Mouse (Mus musculus) CH12.LX (cell line): ENCODE results near the gene Olfr1036. TPM values are rescaled to one million over a fixed set of nuclear protein-coding genes. Genes with fewer than 3 reads are reported as not detected.
"Not testable (repeated sequence)": the region's sequence is repeated elsewhere in the genome, so short reads cannot be mapped to it uniquely, and the experiment has no call there.

ENCODE experiments used
- DNase-seq: peaks from one replicate; pipeline ENCODE4 v3.0.0-alpha.2; 2013; ENCODE audit errors: extremely low read depth
- H3K27ac ChIP-seq: 2 replicates; pipeline ENCODE4 v1.5.1; 2012; ENCODE audit warnings: low read depth, mild to moderate bottlenecking, control low read depth, moderate library complexity; ENCODE audit not compliant: insufficient read depth
- H3K27me3 ChIP-seq: replicated peaks from 2 replicates; pipeline ENCODE3; 2012; ENCODE audit warnings: inconsistent platforms
- H3K36me3 ChIP-seq, 2 experiments: replicated peaks in 1 of 2; 2 replicates each; pipeline versions ENCODE3 to v1.6.1; 2012; ENCODE audit warnings: inconsistent platforms in 1 of 2, low read length in 1 of 2, mild to moderate bottlenecking in 1 of 2, mixed read lengths in 1 of 2, moderate library complexity in 1 of 2; ENCODE audit not compliant: control insufficient read depth in 1 of 2, insufficient read depth in 1 of 2
- H3K4me1 ChIP-seq, 2 experiments: 2 replicates each; pipeline ENCODE4 v1.6.1; 2012; ENCODE audit warnings: inconsistent platforms in 1 of 2, moderate library complexity in 1 of 2; ENCODE audit not compliant: insufficient read depth in 2 of 2, control insufficient read depth in 1 of 2
- H3K4me2 ChIP-seq: 2 replicates; pipeline ENCODE4 v1.6.1; 2012; ENCODE audit warnings: low read depth, mild to moderate bottlenecking, control low read depth; ENCODE audit not compliant: poor library complexity, insufficient read depth, severe bottlenecking
- H3K4me3 ChIP-seq, 3 experiments: fragments of 150-350 bp in 1 of 3; sonication (generic) in 1 of 3; replicated peaks in 1 of 3; 2 replicates each; pipeline versions ENCODE3 to v1.5.1; 2011 to 2012; ENCODE audit warnings: low read depth in 2 of 3, low read length in 2 of 3, mild to moderate bottlenecking in 2 of 3, moderate library complexity in 2 of 3, control low read depth in 1 of 3, improper control_type of control experiment in 1 of 3, inconsistent platforms in 1 of 3, mixed read lengths in 1 of 3; ENCODE audit not compliant: poor library complexity in 1 of 3
- H3K79me2 ChIP-seq: replicated peaks from 2 replicates; pipeline ENCODE4 v1.6.1; 2012; ENCODE audit warnings: mild to moderate bottlenecking, moderate library complexity; ENCODE audit not compliant: control insufficient read depth, poor library complexity, insufficient read depth, severe bottlenecking; ENCODE audit errors: extremely low read depth
- H3K9ac ChIP-seq: 2 replicates; pipeline ENCODE4 v1.6.1; 2012; ENCODE audit warnings: low read depth, mild to moderate bottlenecking, control low read depth, moderate library complexity; ENCODE audit not compliant: insufficient read depth
- H3K9me3 ChIP-seq: replicated peaks from 2 replicates; pipeline ENCODE3; 2012; ENCODE audit warnings: low read length, inconsistent platforms, mixed read lengths
- ETS1 ChIP-seq: conservative IDR thresholded peaks from 2 replicates; pipeline ENCODE4 v1.6.1; 2012; ENCODE audit warnings: low read depth, mild to moderate bottlenecking, inconsistent platforms, low read length, improper control_type of control experiment, moderate library complexity
- JUND ChIP-seq: conservative IDR thresholded peaks from 2 replicates; pipeline ENCODE4 v1.6.1; 2011; ENCODE audit warnings: low read depth, low read length, improper control_type of control experiment
- MAFK ChIP-seq: IDR thresholded peaks from 2 replicates; pipeline ENCODE4 v1.6.1; 2011; ENCODE audit warnings: low read length, improper control_type of control experiment; ENCODE audit not compliant: insufficient replicate concordance
- MXI1 ChIP-seq: IDR thresholded peaks from 2 replicates; pipeline ENCODE4 v1.6.1; 2011; ENCODE audit warnings: mild to moderate bottlenecking, low read depth, low read length, improper control_type of control experiment
- NELFE ChIP-seq: IDR thresholded peaks from 2 replicates; pipeline ENCODE4 v1.6.1; 2011; ENCODE audit warnings: low read depth, low read length, improper control_type of control experiment
- POLR2A ChIP-seq: IDR thresholded peaks from 2 replicates; pipeline ENCODE4 v1.6.1; 2011; ENCODE audit warnings: low read depth, mild to moderate bottlenecking, improper control_type of control experiment, low read length
- RCOR1 ChIP-seq: conservative IDR thresholded peaks from 2 replicates; pipeline ENCODE4 v1.6.1; 2012; ENCODE audit warnings: low read depth, mild to moderate bottlenecking, inconsistent platforms, low read length, improper control_type of control experiment
- ZC3H11A ChIP-seq: IDR thresholded peaks from 2 replicates; pipeline ENCODE4 v1.6.1; 2012; ENCODE audit warnings: low read depth, mild to moderate bottlenecking, inconsistent platforms, low read length, improper control_type of control experiment
- ZKSCAN1 ChIP-seq: IDR thresholded peaks from 2 replicates; pipeline ENCODE4 v1.6.1; 2012; ENCODE audit warnings: low read depth, inconsistent platforms, low read length, improper control_type of control experiment, borderline replicate concordance
- ZNF384 ChIP-seq: IDR thresholded peaks from 2 replicates; pipeline ENCODE4 v1.6.1; 2012; ENCODE audit warnings: low read depth, low read length, improper control_type of control experiment, inconsistent platforms
- dilution Hi-C: fragments of 300-500 bp; cut with MboI; formaldehyde crosslinking; loops from 2 replicates; pipeline ENCODE4 v1.14.3; 2020; ENCODE audit warnings: low sequenced_read_pairs; ENCODE audit not compliant: extremely low pct_unique_long_range_greater_than_20kb, extremely low pct_ligation_motif_present
- in situ Hi-C: fragments of 300-500 bp; cut with MboI; formaldehyde crosslinking; loops from 3 replicates; pipeline ENCODE4 v1.14.3; 2019; ENCODE audit warnings: low sequenced_read_pairs, low pct_ligation_motif_present, low pct_unique_long_range_greater_than_20kb, mixed read lengths
- polyA plus RNA-seq: library from polyadenylated mRNA; unstranded; fragments of >175 nt; gene quantifications from 2 replicates; pipeline ENCODE4 v1.2.1, GENCODE M21; 2012; ENCODE audit warnings: low read depth; ENCODE audit not compliant: insufficient read length
- total RNA-seq, 2 experiments: library from RNA; depleted of rRNA; stranded (reverse); fragments of 300-350 nt in 1 of 2; fragments of >200 nt in 1 of 2; gene quantifications; 2 replicates each; pipeline ENCODE4 v1.2.3; 2012 to 2014

Gene Olfr1036
- not detected in 2 replicates for total RNA-seq (2012; rRNA removed)
- not detected in 2 replicates for total RNA-seq (2014; rRNA removed)
- not detected in 2 replicates for polyA plus RNA-seq

GRCm38 (mm10) chr2:86073692-86074091 lies at the start of gene Olfr1036:
Gene Olfr1036, plus strand, starts transcription at chr2:86073992.
- H3K79me2 ChIP-seq, in situ Hi-C loops, H3K9me3 ChIP-seq, H3K36me3 ChIP-seq, H3K9ac ChIP-seq, dilution Hi-C loops, H3K27me3 ChIP-seq, H3K4me1 ChIP-seq, H3K4me2 ChIP-seq, H3K27ac ChIP-seq, DNase-seq, H3K4me3 ChIP-seq: not testable (repeated sequence)

GRCm38 (mm10) chr2:86045561-86045960 lies 28.2 kb upstream of the Olfr1036 start, which contains the start of gene Olfr1034:
Gene Olfr1034, plus strand, starts transcription at chr2:86045861.
- H3K36me3 ChIP-seq = no peaks in the 10 kb centered on the region
- no peak within 1 kb of the TSS for H3K4me3 ChIP-seq
- no peak within 1 kb of the TSS for H3K9ac ChIP-seq
- H3K9me3 ChIP-seq = no peaks in the 10 kb centered on the region
- in situ Hi-C loops (no loop called here), dilution Hi-C loops (no loop called here)
- no peak within 1 kb of the TSS for H3K27ac ChIP-seq
- H3K4me2 ChIP-seq = no peak within 1 kb of the TSS
- H3K4me1 ChIP-seq = no peaks in the 10 kb centered on the region
- H3K27me3 ChIP-seq = no peaks in the 10 kb centered on the region
- TF ChIP-seq NELFE (no peak), MXI1 (no peak), JUND (no peak), ZC3H11A (no peak), ZKSCAN1 (no peak), POLR2A (no peak), MAFK (no peak), ZNF384 (no peak), ETS1 (no peak), RCOR1 (no peak)
- DNase-seq = no peak
- no peaks in the 10 kb centered on the region for H3K79me2 ChIP-seq

DNA sequence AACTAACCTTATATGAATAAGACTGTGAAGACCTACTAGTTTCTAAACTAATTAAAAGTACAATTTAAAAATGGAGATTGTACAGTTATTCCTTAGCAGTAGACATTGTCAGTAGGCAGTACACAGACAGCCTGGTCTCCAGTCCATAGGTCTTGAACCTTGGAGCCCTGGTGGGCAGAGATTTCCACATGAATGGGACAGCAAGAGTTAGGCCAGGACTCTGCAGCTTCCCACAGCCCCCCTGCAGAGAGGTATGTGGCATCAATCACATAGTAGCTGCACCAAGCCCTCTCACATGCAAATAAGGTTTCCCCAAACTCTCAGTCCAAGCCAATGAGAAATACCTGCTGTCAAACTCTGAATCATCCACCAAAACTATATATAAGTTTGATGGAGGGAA lies 23.0 kb upstream of the Olfr1036 start:
- H3K4me2 ChIP-seq, in situ Hi-C loops, H3K9me3 ChIP-seq, H3K9ac ChIP-seq, H3K4me3 ChIP-seq, H3K27me3 ChIP-seq, dilution Hi-C loops, H3K27ac ChIP-seq, DNase-seq, H3K36me3 ChIP-seq, H3K4me1 ChIP-seq, H3K79me2 ChIP-seq: not testable (repeated sequence)

DNA sequence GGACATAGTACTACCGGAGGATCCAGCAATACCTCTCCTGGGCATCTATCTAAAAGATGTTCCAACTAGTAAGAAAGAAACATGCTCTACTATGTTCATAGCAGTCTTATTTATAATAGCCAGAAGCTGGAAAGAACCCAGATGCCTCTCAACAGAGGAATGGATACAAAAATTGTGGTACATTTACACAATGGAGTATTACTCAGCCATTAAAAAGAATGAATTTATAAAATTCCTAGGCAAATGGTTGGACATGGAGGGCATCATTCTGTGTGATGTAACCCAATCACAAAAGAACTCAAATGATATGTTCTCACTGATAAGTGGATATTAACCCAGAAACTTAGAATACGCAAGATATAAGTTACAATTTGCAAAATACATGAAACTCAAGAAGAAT lies 10.0 kb upstream of the Olfr1036 start:
- H3K27ac ChIP-seq, H3K9me3 ChIP-seq, H3K4me2 ChIP-seq, dilution Hi-C loops, in situ Hi-C loops, DNase-seq, H3K4me3 ChIP-seq, H3K4me1 ChIP-seq, H3K79me2 ChIP-seq, H3K27me3 ChIP-seq, H3K36me3 ChIP-seq, H3K9ac ChIP-seq: not testable (repeated sequence)
